Mouse (Mus musculus): Measurements from ENCODE around the gene Plekhb2. TPM values are rescaled to one million over a fixed set of nuclear protein-coding genes. Genes with fewer than 3 reads are reported as not detected.

The Plekhb2 gene
- 100 to 1,000 TPM; 187 to 193 TPM for total RNA-seq (2021)
- polyA plus RNA-seq (2012; rRNA removed), result 80.8 and 115 TPM in 2 replicates
- long read RNA-seq, transcript Plekhb2-201 (8 exons, 3,279 nt), result major isoform, 152 of 167 reads
- long read RNA-seq, partial matches to known transcripts, result 11 of 167 reads
- long read RNA-seq, other reads (novel, unspliced or antisense), result 4 of 167 reads

GRCm38 (mm10) chr1:34849745-34850342 lies at the start of gene Plekhb2:
Gene Plekhb2, plus strand, starts transcription at chr1:34849976.
- peak; percentile 95 for DNase-seq

DNA sequence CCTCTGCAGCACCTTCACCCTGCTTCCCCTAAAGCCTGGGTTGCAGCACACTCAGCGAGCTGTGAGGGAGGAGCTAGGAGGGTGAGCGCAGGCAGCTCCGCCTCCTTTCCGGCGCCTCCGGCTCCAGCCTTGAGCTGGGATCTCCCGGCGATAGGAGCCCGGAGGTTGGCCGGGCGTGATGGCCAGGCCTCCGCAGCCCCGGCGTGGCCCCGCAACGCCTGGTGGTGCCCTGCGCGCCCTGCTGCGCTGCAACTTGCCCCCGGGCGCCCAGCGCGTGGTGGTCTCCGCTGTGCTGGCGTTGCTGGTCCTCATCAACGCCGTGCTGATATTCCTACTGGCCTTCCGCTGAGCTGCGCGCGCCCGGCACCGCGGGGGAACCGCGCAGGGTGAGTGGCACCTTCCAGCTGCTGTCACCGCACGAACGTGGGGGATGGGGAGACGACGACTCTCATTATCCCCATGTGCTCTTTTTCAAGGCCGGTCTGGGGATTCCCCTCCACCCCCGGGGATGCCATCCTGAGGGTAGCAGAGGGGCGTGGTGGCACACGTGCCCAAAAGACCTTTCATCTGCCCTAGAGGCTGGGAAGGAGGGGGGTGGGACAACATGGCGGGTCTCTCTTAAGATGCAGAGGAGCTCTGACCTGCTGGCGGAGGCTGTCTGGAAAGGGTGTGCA lies 48.0 kb upstream of the Plekhb2 start:
- peak; percentile 92 for DNase-seq

DNA sequence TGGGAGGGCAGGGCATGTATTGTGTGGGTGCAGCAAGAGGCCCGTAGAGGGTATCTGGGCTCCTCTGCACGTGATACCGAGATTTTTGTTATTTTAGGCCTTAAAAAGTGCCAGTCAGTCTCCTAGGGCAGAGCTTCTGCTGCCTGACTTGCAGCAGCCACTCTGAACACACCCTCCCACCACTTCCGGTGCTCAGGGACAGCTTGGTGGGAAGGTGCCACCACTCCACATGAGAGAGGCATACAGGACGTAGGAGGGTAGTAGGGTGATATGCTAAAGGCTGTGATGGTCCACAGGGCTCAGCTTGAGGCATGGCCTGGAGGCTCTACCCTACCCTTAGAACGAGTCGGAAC lies 47.5 kb upstream of the Plekhb2 start:
- peak; percentile 42 for DNase-seq

DNA sequence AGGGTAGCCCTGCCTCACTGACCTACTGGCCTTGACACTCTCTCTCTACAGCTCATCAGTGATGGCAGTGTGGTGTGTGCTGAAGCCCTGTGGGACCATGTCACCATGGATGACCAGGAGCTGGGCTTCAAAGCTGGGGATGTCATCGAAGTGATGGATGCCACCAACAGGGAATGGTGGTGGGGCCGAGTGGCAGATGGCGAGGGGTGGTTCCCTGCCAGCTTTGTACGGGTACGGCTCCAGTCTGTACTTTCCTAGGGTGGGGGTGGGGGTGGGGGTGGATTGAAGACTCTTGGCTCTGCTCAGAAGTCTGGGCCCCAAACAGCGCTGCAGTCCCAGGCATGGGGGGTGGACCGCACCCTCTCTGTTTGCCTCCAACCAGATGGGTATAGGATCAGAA lies 44.9 kb upstream of the Plekhb2 start:
- no peak for DNase-seq

DNA sequence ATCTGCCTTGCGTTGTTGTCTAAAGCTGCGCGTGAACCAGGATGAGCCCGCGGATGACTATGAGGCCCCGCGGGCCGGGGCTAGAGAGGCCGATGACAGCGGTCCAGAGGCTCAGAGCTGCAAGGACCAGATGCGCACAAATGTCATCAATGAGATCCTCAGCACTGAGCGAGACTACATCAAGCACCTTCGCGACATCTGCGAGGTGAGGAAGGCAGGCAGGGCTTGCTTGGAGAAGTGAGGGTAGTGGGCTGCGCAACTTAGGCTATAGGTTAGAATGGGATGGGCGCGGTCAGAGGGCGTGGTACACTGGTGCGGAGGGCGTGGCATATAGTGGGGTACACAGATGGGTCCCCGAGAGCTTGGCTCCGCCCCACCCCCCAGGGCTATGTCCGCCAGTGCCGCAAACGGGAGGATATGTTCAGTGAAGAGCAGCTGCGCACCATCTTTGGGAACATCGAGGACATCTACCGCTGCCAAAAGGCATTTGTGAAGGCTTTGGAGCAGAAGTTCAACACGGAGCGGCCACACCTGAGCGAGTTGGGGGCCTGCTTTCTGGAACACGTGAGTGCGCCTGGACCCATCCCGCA lies 43.8 kb upstream of the Plekhb2 start:
- no peak for DNase-seq

- no peak for DNase-seq
These were observed 41.3 kb upstream of the Plekhb2 start for GRCm38 (mm10) chr1:34808445-34808844.

DNA sequence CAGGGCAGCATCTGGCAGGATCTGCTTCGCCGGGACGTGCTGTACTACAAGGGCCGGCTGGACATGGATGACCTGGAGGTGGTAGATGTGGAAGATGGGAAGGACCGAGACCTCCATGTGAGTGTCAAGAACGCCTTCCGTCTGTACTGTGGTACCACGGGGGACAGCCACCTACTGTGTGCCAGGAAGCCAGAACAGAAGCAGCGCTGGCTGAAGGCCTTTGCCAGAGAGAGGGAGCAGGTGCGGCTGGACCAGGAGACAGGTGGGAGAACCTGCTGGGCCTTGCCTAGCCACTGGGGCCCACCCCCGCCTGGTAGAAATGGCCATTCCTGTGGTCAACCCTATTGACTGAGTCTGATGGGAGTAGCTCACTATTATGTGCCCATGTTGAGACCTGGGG lies 39.5 kb upstream of the Plekhb2 start:
- DNase-seq, result no peak

- DNase-seq, result no peak
These were observed 38.7 kb upstream of the Plekhb2 start for GRCm38 (mm10) chr1:34811035-34811434.

DNA sequence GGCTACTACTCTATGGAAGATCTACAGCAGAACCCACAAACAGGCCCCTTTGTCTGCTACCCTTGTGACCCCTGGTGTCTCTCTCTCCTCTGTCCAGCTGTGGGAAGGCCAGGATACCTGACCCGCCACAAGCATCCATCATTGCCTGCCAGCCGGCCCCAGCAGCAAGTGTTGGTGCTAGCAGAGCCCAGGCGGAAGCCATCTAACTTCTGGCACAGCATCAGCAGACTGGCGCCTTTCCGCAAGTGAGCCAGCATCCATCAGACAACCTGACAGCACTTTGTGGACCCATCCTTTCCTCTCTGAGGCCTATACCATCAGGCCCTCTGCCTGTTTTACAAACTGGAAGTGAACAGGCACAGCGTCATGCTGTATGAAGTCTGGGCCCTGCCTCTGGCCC lies 38.2 kb upstream of the Plekhb2 start:
- no peak for DNase-seq

DNA sequence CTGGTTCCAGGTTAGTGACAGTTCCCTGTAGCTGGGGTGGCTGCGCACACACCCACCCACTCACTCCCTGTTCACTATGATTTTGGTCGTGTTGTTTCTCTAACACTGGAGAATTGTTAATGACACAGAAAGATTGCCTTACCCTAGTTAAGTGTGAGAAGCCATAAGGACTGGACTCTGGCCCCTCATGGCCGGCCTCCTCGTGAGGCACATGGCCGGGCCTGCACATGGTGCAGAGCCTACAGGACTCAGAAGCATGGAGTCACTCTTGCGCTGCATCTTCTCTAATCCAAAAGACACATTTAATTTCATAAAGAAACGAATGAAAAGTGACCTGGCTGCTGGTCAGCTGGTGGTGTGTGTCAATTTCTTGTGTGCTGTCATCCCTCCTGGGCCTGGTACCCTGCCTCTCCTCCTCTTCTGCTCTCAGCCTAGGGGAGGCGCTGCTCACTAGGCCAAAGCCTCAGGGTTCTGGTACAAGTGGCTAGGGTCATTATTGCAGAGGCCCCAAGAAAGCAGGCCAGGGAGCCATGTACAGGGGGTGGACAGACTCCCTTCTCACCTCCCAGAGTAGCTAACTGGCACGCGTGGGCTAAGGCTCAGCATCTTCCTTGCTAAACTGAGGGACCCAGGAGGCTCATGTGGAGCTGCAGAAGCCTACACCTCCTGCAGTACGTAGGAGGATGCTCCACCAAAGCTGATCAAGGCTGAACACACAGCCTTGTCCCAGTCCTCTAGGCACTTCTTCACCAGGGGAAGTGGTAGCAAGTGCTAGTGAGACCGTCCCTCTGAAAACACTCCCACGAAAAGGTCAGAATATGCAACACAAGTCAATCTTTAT lies 37.1 kb upstream of the Plekhb2 start:
- DNase-seq, result no peak

DNA sequence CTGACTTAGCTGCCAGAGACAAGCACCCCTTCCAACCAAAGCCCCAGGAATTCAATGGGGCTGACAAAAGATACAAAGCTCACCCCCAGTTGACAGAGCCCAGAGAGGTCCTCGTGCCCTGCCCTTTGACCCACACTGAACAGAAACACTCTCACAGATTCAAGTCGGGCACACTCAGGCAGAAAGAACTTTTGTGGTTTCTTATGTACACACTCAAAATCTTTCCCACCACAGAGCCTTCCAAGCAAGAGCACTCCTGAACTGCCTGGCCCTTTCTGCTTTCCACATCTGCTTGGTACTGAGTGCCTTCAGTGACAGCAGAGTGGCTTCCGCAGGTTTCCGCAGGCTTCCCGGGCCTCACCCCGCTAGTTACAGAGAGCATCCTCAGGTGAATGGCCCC lies 33.9 kb upstream of the Plekhb2 start:
- no peak for DNase-seq

DNA sequence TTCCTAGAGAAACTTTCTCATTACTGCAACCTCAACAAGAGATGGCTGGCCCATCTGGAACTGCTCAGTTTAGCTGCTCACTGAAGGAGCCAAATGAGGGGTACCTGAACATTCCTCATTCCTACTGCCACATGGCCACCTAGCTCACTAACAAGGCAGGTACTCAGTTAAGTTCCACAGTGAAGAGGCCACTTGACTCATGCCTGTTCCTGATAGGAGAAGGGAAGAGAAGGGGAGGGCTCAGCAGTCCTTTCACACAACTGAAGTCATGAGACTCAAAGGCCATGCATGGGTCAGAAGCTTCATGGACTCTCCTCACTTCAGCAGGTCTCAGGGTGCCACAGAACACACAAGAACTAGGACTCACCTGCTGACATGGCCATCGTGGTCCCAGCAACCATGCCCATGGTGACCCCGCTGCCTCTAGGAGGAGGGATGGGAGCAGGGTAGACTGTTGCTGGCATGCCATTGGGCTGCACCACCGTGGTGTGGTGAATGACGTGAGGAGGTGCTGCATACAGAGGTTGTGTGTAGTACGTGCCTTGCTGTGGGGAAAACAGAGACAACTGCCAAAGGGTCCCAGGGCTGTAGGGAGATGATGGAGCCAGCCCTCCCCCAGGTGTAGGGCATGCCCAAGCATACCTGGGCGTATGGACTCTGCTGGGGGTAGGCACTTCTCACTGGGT lies 30.4 kb upstream of the Plekhb2 start:
- no peak for DNase-seq

- DNase-seq, result no peak
These were observed 28.4 kb upstream of the Plekhb2 start for GRCm38 (mm10) chr1:34821411-34821810.

- DNase-seq, result no peak
These were observed 27.8 kb upstream of the Plekhb2 start for GRCm38 (mm10) chr1:34822003-34822402.

GRCm38 (mm10) chr1:34822746-34823145 lies 27.0 kb upstream of the Plekhb2 start:
- no peak for DNase-seq

- DNase-seq, result peak; percentile 60
These were observed 26.4 kb upstream of the Plekhb2 start for GRCm38 (mm10) chr1:34823353-34823752.

DNA sequence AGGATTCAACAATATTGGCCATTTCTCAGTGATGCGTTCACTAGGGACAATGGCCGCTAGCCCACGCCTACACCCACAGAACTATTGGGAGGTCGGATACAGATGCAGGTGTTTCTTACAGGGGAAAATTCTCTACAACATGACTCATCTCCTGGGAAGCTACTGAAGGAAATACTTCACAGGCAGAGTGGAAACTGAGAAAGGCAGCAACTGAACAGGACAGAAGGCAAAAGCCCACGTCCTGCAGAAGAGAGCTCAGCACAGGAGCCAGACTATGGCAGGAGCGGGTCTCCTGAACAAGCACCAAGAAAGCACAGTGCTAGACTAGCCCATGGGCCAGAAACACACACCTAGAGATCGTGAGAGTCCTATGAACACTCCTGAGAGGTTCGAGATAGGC lies 25.6 kb upstream of the Plekhb2 start:
- DNase-seq, result no peak

- no peak for DNase-seq
These were observed 23.9 kb upstream of the Plekhb2 start for GRCm38 (mm10) chr1:34825909-34826308.

DNA sequence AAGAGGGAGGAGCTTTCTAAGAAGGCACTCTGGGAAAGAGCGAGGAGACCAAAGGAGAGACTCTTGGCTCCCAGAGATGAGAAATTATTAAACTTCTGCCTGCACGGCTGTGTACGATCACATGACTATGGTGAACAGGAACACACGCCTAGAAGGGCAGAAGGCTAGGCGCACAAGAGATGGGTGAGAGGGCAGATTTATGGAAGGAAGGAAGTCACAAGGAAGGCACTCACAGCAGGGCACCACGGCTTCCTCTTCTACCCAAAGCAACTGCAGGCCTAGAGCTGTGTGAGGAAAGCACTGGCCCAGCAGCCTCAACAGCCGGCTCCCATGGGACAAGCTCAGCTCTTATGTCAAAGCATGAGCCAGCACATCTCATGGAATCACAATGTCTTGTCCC lies 21.9 kb upstream of the Plekhb2 start:
- DNase-seq, result no peak

DNA sequence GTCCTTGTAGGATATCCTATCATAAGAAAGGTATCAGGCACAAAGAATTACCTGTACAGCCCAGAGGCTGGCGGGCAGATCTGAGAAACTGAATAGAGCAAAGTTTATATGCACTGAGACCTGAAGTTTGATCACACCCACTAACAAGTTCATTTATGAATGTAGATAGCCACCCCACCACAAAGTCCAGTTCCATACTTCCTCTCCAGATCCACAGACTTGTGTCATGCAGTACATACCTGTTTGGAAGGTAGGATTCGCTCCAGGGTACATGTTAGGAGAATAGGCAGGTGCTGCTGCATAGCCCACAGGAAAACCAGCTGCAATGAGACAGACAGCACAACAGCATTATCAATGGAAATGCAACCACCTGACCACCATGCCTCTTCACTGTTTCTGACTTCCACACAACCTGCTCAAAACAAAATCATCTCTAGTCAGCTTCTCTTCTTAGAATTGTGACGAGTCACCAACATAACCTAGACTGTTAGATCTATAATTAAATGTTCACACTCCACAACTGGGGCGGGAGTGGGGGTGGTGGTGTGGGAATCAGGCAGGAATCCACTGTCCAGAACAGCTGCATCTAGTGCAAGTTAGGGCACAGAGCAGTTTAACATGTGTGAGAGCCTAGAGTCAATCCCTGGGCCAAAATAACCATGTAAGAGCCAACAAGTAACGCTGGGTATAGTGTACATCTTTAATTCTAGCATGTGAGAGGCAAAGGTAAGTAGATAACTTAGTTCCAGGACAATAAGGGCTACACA lies 21.1 kb upstream of the Plekhb2 start:
- DNase-seq, result no peak

DNA sequence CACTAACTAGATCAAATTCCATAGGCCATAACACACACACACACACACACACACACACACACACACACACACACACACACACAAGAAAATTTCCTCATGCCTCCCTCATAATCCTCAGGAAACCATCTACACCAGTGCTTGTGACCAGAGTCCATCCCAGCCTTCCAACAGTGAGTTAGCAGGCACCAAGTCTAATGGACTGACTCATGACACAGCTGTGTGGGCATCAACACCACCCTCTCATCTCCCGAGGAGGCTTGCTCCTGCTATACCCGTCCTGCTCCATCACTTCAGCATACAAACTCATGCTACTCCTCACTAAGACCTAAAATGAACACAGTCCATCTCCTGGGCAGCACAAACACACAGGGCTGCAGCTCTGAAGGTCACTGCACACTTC lies 18.8 kb upstream of the Plekhb2 start:
- no peak for DNase-seq
